Mouse (Mus musculus) kidney, adult 11 months (tissue): ENCODE measurements around the gene Vwce.
A peak's percentile ranks its signal among the peaks of the same experiment; 100 is the strongest.

Experiments used
- DNase-seq: peaks from one replicate; pipeline ENCODE4 v3.0.0; 2022

The Vwce gene

DNA sequence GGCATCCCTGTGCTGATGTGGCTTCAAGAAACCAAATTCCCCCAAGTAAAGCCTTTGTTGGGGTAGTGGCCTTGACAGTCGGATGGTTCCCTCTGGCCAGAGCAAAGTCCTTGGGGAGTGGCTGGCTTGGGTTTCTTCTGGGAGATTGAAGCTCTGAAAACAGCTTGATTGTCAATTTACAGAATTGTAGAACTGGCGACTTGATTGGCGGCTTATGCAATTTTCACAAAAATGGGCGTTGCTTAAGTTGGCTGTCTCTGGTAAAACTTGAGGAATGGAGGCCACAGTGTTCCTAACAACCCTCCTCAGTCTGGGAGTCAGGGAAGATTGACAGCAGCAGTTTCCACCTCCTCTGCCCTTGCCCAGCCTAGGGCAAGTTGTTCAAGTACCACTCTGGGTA lies 58.3 kb downstream of the Vwce start:
- DNase-seq = peak; percentile 65

DNA sequence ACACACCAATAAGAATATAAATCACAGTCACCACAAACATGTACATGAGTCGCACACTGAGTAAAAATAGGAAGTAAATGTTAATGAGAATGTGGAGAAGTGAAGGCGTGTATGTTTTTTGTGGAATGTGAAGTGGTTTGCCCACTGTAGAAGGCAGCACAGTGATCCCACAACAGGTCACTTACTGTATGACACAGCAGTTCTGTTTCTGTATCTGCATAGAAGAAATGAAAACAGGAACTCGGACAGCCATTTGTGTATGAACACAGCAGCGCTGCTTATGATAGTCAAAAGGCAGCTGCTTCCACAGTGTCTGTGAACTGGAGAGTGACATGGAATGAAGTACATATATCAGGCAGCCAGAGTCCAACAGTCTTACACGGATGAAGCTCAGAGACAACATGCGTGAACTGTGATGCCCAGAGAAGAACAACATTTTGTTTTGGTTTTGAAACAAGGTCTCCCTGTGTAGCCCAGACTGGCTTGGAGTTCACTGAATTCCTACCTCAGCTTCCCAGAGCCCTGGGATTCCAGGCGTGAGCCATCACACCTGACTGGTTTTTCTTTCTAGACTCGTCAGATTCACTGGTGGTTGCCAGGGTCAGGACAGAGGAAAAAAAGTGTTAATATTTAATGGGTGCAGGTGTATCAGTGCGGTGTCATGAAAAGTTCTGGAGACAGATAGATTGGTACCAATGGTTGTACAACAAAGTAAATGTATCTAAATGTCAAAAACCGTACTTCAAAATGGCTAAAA lies 60.1 kb downstream of the Vwce start:
- no peak for DNase-seq

DNA sequence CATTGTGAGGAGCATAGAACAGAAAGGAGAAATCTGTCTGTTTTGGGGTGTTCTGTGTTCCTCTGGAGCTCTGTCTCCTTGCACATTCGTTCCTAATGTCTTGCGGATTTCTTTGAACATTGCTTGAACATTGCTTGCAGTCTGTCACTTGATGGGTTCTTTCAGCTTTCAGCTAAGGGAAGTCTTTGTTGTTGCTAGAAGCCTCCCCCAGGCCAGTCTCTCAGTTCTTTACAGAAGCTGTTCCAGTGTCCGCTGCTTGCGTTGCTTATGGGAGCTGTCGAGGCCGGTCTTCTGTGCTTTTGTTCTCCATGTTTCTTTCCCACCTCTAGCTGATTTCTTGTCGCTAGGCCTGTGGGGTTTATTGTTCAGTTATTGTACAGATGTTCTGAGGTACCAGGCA lies 61.8 kb downstream of the Vwce start:
- DNase-seq = no peak

- no peak for DNase-seq
Measured at GRCm38 (mm10) chr19:10698131-10698991, 64.3 kb downstream of the Vwce start.

DNA sequence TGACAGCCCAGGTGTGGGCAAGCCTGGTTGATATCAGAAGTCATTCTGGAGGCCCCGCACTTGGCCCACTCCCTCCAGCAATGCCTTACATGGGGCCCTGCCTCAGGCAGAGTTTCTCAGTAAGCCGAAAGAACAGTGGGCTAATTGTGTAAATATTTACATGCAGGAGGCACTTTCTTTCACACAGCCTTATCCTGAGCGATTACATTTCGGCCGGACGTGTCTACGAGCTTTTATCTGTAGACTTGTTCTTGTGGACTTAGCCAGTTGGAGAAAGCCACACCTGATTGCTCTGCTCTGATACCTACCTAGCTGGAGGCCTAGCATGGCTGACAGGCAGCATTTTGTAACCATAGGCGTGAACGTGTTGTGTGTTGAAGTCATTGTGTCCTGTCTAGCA lies 65.8 kb downstream of the Vwce start:
- no peak for DNase-seq

- no peak for DNase-seq
Measured at GRCm38 (mm10) chr19:10701013-10701726, 67.2 kb downstream of the Vwce start.

- DNase-seq = no peak
Measured at GRCm38 (mm10) chr19:10702125-10702524, 68.1 kb downstream of the Vwce start.

GRCm38 (mm10) chr19:10703470-10703869 lies 69.5 kb downstream of the Vwce start:
- no peak for DNase-seq

GRCm38 (mm10) chr19:10707087-10707875 lies 73.3 kb downstream of the Vwce start:
- no peak for DNase-seq

- DNase-seq = no peak
Measured at GRCm38 (mm10) chr19:10707881-10708280, 73.9 kb downstream of the Vwce start.

DNA sequence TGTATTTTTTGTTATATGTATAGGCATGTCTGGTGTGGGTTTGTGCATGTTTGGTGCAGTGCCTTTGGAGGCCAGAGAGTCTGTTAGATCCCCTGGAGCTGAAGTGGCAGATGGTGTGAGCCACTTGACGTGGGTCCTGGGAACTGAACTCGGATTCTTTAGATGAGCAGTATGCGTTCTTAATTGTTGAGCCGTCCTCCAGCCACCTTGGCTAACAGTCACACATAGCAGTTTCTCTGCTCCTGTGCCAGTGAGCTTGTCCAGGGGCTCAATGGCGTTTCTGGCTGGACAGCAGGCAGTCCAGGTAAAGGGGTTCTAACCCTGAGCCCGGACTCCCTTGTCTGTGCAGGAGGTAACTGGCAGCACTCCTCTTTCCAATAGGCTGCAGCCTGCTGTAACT lies 74.9 kb downstream of the Vwce start:
- no peak for DNase-seq

- peak; percentile 95 for DNase-seq
Measured at GRCm38 (mm10) chr19:10709360-10710087, 75.5 kb downstream of the Vwce start.

- DNase-seq = peak; percentile 74
Measured at GRCm38 (mm10) chr19:10710088-10710511, 76.1 kb downstream of the Vwce start.

- no peak for DNase-seq
Measured at GRCm38 (mm10) chr19:10710751-10711150, 76.7 kb downstream of the Vwce start.

- no peak for DNase-seq
Measured at GRCm38 (mm10) chr19:10712194-10712593, 78.2 kb downstream of the Vwce start.

GRCm38 (mm10) chr19:10712646-10713045 lies 78.6 kb downstream of the Vwce start:
- no peak for DNase-seq

DNA sequence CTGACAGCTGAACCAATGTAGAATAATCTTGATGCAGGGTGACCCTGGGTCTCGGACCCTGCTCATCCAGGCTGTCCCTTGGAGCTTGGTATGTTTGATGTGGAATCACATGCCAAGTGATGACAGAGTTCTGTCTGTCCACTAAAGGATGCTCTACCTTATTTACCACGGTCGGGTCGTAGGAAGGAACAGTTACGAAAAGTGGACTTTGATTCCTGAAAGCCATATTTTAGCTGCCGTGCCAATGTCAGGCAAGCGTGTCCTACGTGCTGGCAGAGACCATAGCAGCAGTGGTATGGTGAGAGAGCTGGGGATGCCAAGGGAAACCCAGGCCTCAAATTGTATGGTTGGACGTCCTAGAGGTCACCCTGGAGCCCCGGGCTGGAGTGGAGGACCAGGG lies 79.5 kb downstream of the Vwce start:
- DNase-seq = no peak

- DNase-seq = no peak
Measured at GRCm38 (mm10) chr19:10714168-10714567, 80.2 kb downstream of the Vwce start.

DNA sequence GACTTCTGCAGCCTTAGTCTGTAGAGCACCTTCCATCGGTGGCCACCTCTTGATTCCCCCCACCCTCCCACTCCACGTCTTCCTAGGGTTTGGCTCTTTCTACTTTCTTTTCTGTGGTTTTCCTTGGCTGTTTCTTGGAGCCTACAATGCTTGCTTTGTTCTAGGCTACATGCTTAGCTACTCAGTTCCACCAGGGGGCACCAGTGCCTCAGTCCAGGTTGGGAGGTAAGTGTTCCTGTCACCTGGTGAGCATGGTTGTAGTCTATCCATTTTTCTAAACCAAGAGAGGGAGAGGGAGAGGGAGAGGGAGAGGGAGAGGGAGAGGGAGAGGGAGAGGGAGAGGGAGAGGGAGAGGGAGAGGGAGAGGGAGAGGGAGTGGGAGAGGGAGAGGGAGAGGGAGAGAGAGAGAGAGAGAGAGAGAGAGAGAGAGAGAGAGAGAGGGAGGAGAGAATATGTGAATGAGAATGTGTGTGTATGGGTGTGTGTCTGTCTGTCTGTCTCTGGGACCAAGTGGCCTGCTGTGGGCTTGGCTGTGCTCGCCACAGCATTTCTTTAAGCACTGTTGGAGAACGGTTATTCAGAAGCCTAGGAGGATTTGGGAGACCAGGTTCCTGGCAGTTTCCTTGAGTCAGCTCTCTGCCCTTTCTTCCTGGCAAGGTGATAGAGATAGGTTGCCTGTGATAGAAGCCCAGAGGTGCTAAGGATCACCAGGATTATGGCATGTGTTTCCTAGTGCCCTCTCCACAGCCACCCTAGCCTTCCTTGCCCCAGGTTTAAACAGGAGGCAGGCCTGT lies 80.9 kb downstream of the Vwce start:
- no peak for DNase-seq

- DNase-seq = no peak
Measured at GRCm38 (mm10) chr19:10715476-10715875, 81.5 kb downstream of the Vwce start.
